Mouse (Mus musculus): Measurements from ENCODE around the gene Gm11569. TPM values are rescaled to one million over a fixed set of nuclear protein-coding genes. Genes with fewer than 3 reads are reported as not detected.
"Not testable (repeated sequence)": the region's sequence is repeated elsewhere in the genome, so short reads cannot be mapped to it uniquely, and the experiment has no call there.

Gene Gm11569
- total RNA-seq (2022), result not detected

- not testable (repeated sequence) for DNase-seq (ENCODE audit: low spot score in 2 of 2)
Observed at GRCm38 (mm10) chr11:99798832-99799231, at the start of gene Gm11569. Gm11569 (minus strand) TSS chr11:99798932.

- no peak for DNase-seq (ENCODE audit: low spot score in 2 of 2)
Observed at GRCm38 (mm10) chr11:99846746-99847145, 48.0 kb upstream of the Gm11569 start.

GRCm38 (mm10) chr11:99842185-99842584, 43.5 kb upstream of the Gm11569 start:
- DNase-seq (ENCODE audit: low spot score in 2 of 2), result no peak

- DNase-seq (ENCODE audit: low spot score in 2 of 2), result no peak
Observed at GRCm38 (mm10) chr11:99837966-99838365, 39.2 kb upstream of the Gm11569 start, which contains the start of gene 2300003K06Rik. 2300003K06Rik (minus strand) TSS chr11:99838066.

- DNase-seq (ENCODE audit: low spot score in 2 of 2), result not testable (repeated sequence)
Observed at GRCm38 (mm10) chr11:99815566-99815965, 16.8 kb upstream of the Gm11569 start, which contains the start of gene Gm11564. Gm11564 (minus strand) TSS chr11:99815666.

- not testable (repeated sequence) for DNase-seq (ENCODE audit: low spot score in 2 of 2)
Observed at GRCm38 (mm10) chr11:99809792-99810191, 11.1 kb upstream of the Gm11569 start, which contains the start of gene Krtap4-13. Krtap4-13 (minus strand) TSS chr11:99809892.

GRCm38 (mm10) chr11:99804346-99804745, 5.6 kb upstream of the Gm11569 start, which contains the start of gene Gm11554:
Gm11554 (minus strand) TSS chr11:99804446.
- DNase-seq (ENCODE audit: low spot score in 2 of 2), result not testable (repeated sequence)

- DNase-seq (ENCODE audit: low spot score in 2 of 2), result no peak
Observed at GRCm38 (mm10) chr11:99793367-99793766, 5.4 kb downstream of the Gm11569 start, which contains the start of gene Gm11596. Gm11596 (minus strand) TSS chr11:99793467.

GRCm38 (mm10) chr11:99784900-99785299, 13.8 kb downstream of the Gm11569 start, which contains the start of gene Krtap4-9:
Krtap4-9 (plus strand) TSS chr11:99785200.
- not testable (repeated sequence) for DNase-seq (ENCODE audit: low spot score in 2 of 2)

GRCm38 (mm10) chr11:99780604-99781003, 18.1 kb downstream of the Gm11569 start, which contains the start of gene Krtap4-8:
Krtap4-8 (minus strand) TSS chr11:99780704.
- no peak for DNase-seq (ENCODE audit: low spot score in 2 of 2)

GRCm38 (mm10) chr11:99778401-99778800, 20.3 kb downstream of the Gm11569 start:
- DNase-seq (ENCODE audit: low spot score in 2 of 2), result no peak

- not testable (repeated sequence) for DNase-seq (ENCODE audit: low spot score in 2 of 2)
Observed at GRCm38 (mm10) chr11:99772813-99773212, 25.9 kb downstream of the Gm11569 start, which contains the start of gene Gm11595. Gm11595 (minus strand) TSS chr11:99772913.

- DNase-seq (ENCODE audit: low spot score in 2 of 2), result no peak
Observed at GRCm38 (mm10) chr11:99768410-99768809, 30.3 kb downstream of the Gm11569 start.

- no peak for DNase-seq (ENCODE audit: low spot score in 2 of 2)
Observed at GRCm38 (mm10) chr11:99758877-99759276, 39.9 kb downstream of the Gm11569 start.

Other genes with a start within 250 kb of the Gm11569 start
- gene Krtap3-3, start 248.1 kb downstream of the Gm11569 start, total RNA-seq (2022), result not detected
- not detected for gene Krtap3-2, start 242.1 kb downstream of the Gm11569 start, total RNA-seq (2022)
- not detected for gene Gm11939, start 239.5 kb downstream of the Gm11569 start, total RNA-seq (2022)
- not detected for gene Krtap3-1, start 232.3 kb downstream of the Gm11569 start, total RNA-seq (2022)
- gene Krtap1-5, start 217.9 kb downstream of the Gm11569 start, total RNA-seq (2022), result not detected
- gene Krtap1-4, start 215.3 kb downstream of the Gm11569 start, total RNA-seq (2022), result not detected
- not detected for gene Krtap1-3, start 207.6 kb downstream of the Gm11569 start, total RNA-seq (2022)
- gene Krtap9-3, start 200.8 kb downstream of the Gm11569 start, total RNA-seq (2022), result not detected
- not detected for gene Gm11938, start 195.6 kb downstream of the Gm11569 start, total RNA-seq (2022)
- not detected for gene Gm11937, start 188.7 kb downstream of the Gm11569 start, total RNA-seq (2022)
- gene Krtap2-4, start 184.1 kb downstream of the Gm11569 start, total RNA-seq (2022), result not detected
- not detected for gene Gm11562, start 178.5 kb downstream of the Gm11569 start, total RNA-seq (2022)
- not detected for gene Krtap4-1, start 170.7 kb downstream of the Gm11569 start, total RNA-seq (2022)
- not detected for gene Krtap4-2, start 163.8 kb downstream of the Gm11569 start, total RNA-seq (2022)
- gene Krtap4-7, start 154.8 kb downstream of the Gm11569 start, total RNA-seq (2022), result not detected
- not detected for gene Gm11555, start 148.7 kb downstream of the Gm11569 start, total RNA-seq (2022)
- not detected for gene Gm11563, start 140.0 kb downstream of the Gm11569 start, total RNA-seq (2022)
- not detected for gene Krtap4-6, start 133.0 kb downstream of the Gm11569 start, total RNA-seq (2022)
- not detected for gene Gm14190, start 108.2 kb downstream of the Gm11569 start, total RNA-seq (2022)
- not detected for gene Gm14180, start 64.6 kb downstream of the Gm11569 start, total RNA-seq (2022)
- not detected for gene Gm11595, start 26.0 kb downstream of the Gm11569 start, total RNA-seq (2022)
- gene Krtap4-8, start 18.2 kb downstream of the Gm11569 start, total RNA-seq (2022), result not detected
- gene Krtap4-9, start 13.7 kb downstream of the Gm11569 start, total RNA-seq (2022), result not detected
- not detected for gene Gm11596, start 5.5 kb downstream of the Gm11569 start, total RNA-seq (2022)
- not detected for gene Gm11554, start 5.5 kb upstream of the Gm11569 start, total RNA-seq (2022)
- gene Krtap4-13, start 11.0 kb upstream of the Gm11569 start, total RNA-seq (2022), result not detected
- not detected for gene Gm11564, start 16.7 kb upstream of the Gm11569 start, total RNA-seq (2022)
- not detected for gene 2300003K06Rik, start 39.1 kb upstream of the Gm11569 start, total RNA-seq (2022)
- gene Krtap4-16, start 52.7 kb upstream of the Gm11569 start, total RNA-seq (2022), result not detected
- gene Gm11568, start 59.0 kb upstream of the Gm11569 start, total RNA-seq (2022), result not detected
- not detected for gene Gm11559, start 65.5 kb upstream of the Gm11569 start, total RNA-seq (2022)
- gene Krtap9-1, start 74.5 kb upstream of the Gm11569 start, total RNA-seq (2022), result not detected
- not detected for gene Gm11567, start 80.3 kb upstream of the Gm11569 start, total RNA-seq (2022)
- gene Krtap31-1, start 109.0 kb upstream of the Gm11569 start, total RNA-seq (2022), result not detected
- gene Gm11565, start 115.8 kb upstream of the Gm11569 start, total RNA-seq (2022), result not detected
- gene Krtap31-2, start 137.4 kb upstream of the Gm11569 start, total RNA-seq (2022), result not detected
- not detected for gene Krtap9-5, start 149.5 kb upstream of the Gm11569 start, total RNA-seq (2022)
- not detected for gene Krtap29-1, start 180.1 kb upstream of the Gm11569 start, total RNA-seq (2022)
- gene Krtap16-1, start 187.7 kb upstream of the Gm11569 start, total RNA-seq (2022), result not detected
- not detected for gene Krtap17-1, start 195.1 kb upstream of the Gm11569 start, total RNA-seq (2022)
- gene Krt33a, start 217.3 kb upstream of the Gm11569 start, total RNA-seq (2022), result not detected
- not detected for gene Krt33b, start 230.9 kb upstream of the Gm11569 start, total RNA-seq (2022)
- gene Krt34, start 242.6 kb upstream of the Gm11569 start, total RNA-seq (2022), result not detected